Comparison of ENCODE assay signal across 13 mouse cellular contexts in the genomic region with DNA sequence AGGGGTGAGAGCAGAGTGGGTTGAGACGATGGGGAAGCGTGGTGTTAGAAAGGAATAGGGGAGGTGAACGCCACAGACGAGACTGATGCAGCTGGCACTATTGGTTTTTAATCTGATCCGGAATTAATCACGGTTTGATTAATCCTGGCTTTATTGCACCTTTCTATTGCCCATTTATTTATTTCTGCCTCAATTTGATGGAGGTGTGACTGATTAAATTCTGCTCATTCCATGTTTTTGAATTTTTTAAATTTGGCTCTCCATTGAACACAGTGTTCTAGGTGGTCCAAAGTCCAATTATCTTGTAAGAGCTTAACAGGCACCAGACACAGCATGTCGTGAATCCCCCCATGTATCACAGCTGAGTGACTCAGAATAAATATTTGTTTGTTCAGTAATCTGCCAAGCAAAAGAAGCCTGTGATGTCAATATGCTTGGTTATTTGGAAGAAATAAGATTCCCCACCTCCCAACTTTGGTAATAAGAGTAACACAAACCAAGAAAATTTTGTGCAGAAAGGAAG.
DNase-seq lines count a peak whose midpoint lies in the region; ATAC-seq and TF ChIP-seq lines count a peak whose summit lies in the region.
"Had no signal": no experiment of that assay in that cellular context is flagged by ENCODE, and none has a peak within 500 bp of the region (broad histone marks: within the 10 kb centered on the region; RNA-seq: fewer than 3 reads in every experiment).

No protein-coding gene starts in this region.

- no peak for DNase-seq in neural tube, embryonic 11.5 days (ENCODE audit: low spot score)
- no peak for DNase-seq in neural tube, embryonic 10.5 days (ENCODE audit: extremely low spot score, low spot score)
- no peak for DNase-seq in forebrain, postnatal 0 days
- no peak for DNase-seq in midbrain, embryonic 11.5 days (ENCODE audit: low spot score, missing footprints)
- no peak for DNase-seq in right cerebral cortex, postnatal 36 days (ENCODE audit: low spot score in 2 of 2)
- no peak for DNase-seq in heart, postnatal 4 days
- DNase-seq: cerebellum, adult 18-20 months; right cerebral cortex, postnatal 14 days had no signal

- H3K9me3 ChIP-seq in neural tube, embryonic 11.5 days (ENCODE audit: control insufficient read depth, low read length) = no peaks in the 10 kb centered on the region
- H3K9me3 ChIP-seq in forebrain, postnatal 0 days (ENCODE audit: low read length) = no peaks in the 10 kb centered on the region
- H3K9me3 ChIP-seq in midbrain, embryonic 11.5 days (ENCODE audit: control insufficient read depth, low read length) = no peaks in the 10 kb centered on the region
- H3K9me3 ChIP-seq in neural tube, embryonic 15.5 days (replicated peaks) = no peaks in the 10 kb centered on the region
- H3K9me3 ChIP-seq: heart, embryonic 10.5 days; liver, embryonic 12.5 days had no signal

- 37% methylated on average over 7 of the region's 7 CpGs for WGBS in neural tube, embryonic 11.5 days
- 13% methylated on average over 7 of the region's 7 CpGs for WGBS in forebrain, postnatal 0 days
- WGBS in midbrain, embryonic 11.5 days = 11% methylated on average over 7 of the region's 7 CpGs
- 16% methylated on average over 7 of the region's 7 CpGs for WGBS in neural tube, embryonic 15.5 days

- no peaks in the 10 kb centered on the region for H3K27me3 ChIP-seq in neural tube, embryonic 11.5 days (ENCODE audit: control insufficient read depth, insufficient read depth, low read length)
- no peaks in the 10 kb centered on the region for H3K27me3 ChIP-seq in forebrain, postnatal 0 days (ENCODE audit: insufficient read depth, low read length)
- peaks cover 64% of the 10 kb centered on the region for H3K27me3 ChIP-seq in midbrain, embryonic 11.5 days (ENCODE audit: control insufficient read depth, insufficient read depth, low read length)
- H3K27me3 ChIP-seq in neural tube, embryonic 15.5 days (replicated peaks) = no peaks in the 10 kb centered on the region
- H3K27me3 ChIP-seq: liver, embryonic 12.5 days had no signal

- peaks cover 5% of the 10 kb centered on the region; the same call in 1 of the 2 replicates for H3K4me1 ChIP-seq in neural tube, embryonic 11.5 days (ENCODE audit: control insufficient read depth, insufficient read depth, low read length)
- peaks cover 11% of the 10 kb centered on the region; the same call in 1 of the 2 replicates for H3K4me1 ChIP-seq in forebrain, postnatal 0 days (ENCODE audit: insufficient read depth)
- peaks cover 16% of the 10 kb centered on the region for H3K4me1 ChIP-seq in midbrain, embryonic 11.5 days (ENCODE audit: control insufficient read depth, insufficient read depth, low read length)
- peaks cover 22% of the 10 kb centered on the region for H3K4me1 ChIP-seq in neural tube, embryonic 15.5 days

- H3K36me3 ChIP-seq in neural tube, embryonic 11.5 days (ENCODE audit: control insufficient read depth, insufficient read depth, low read length) = no peaks in the 10 kb centered on the region
- no peaks in the 10 kb centered on the region for H3K36me3 ChIP-seq in forebrain, postnatal 0 days (ENCODE audit: insufficient read depth)
- no peaks in the 10 kb centered on the region for H3K36me3 ChIP-seq in midbrain, embryonic 11.5 days (ENCODE audit: control insufficient read depth, insufficient read depth, low read length)
- no peaks in the 10 kb centered on the region for H3K36me3 ChIP-seq in neural tube, embryonic 15.5 days
- H3K36me3 ChIP-seq: heart, embryonic 10.5 days; liver, embryonic 12.5 days had no signal

- H3K27ac ChIP-seq in neural tube, embryonic 11.5 days (ENCODE audit: low read depth, low read length) = 0 out of 2 replicates have a peak overlapping the region, but pooled peaks have one; percentile 11
- H3K27ac ChIP-seq in forebrain, postnatal 0 days (ENCODE audit: low read depth, low read length) = peak overlapping the region; percentile 57
- peak overlapping the region; percentile 72; the same call in 1 of the 2 replicates for H3K27ac ChIP-seq in midbrain, embryonic 11.5 days (ENCODE audit: low read depth, low read length)
- H3K27ac ChIP-seq in neural tube, embryonic 15.5 days (replicated peaks) = peak overlapping the region; percentile 77
- H3K27ac ChIP-seq: heart, embryonic 10.5 days; liver, embryonic 12.5 days had no signal

- peak overlapping the region; percentile 6 for H3K4me2 ChIP-seq in neural tube, embryonic 11.5 days (ENCODE audit: low read depth)
- no peak overlapping the region for H3K4me2 ChIP-seq in forebrain, postnatal 0 days (ENCODE audit: low read depth)
- H3K4me2 ChIP-seq in midbrain, embryonic 11.5 days = no peak overlapping the region
- peak overlapping the region; percentile 35 for H3K4me2 ChIP-seq in neural tube, embryonic 15.5 days
- H3K4me2 ChIP-seq: liver, embryonic 12.5 days had no signal

- no peak overlapping the region for H3K9ac ChIP-seq in neural tube, embryonic 11.5 days (ENCODE audit: low read length)
- H3K9ac ChIP-seq in forebrain, postnatal 0 days = no peak overlapping the region
- H3K9ac ChIP-seq in midbrain, embryonic 11.5 days (ENCODE audit: low read length) = no peak overlapping the region
- peak overlapping the region; percentile 20; the same call in 1 of the 2 replicates for H3K9ac ChIP-seq in neural tube, embryonic 15.5 days (replicated peaks)
- H3K9ac ChIP-seq: liver, embryonic 12.5 days had no signal

- no peak for TF ChIP-seq CTCF in forebrain, postnatal 0 days (IDR thresholded peaks at IDR 0.05; ENCODE audit: low read depth)

- ATAC-seq in neural tube, embryonic 11.5 days (ENCODE audit: insufficient read depth, low FRiP score, low TSS enrichment) = peak; percentile 82
- peak; percentile 54 for ATAC-seq in forebrain, postnatal 0 days
- ATAC-seq in midbrain, embryonic 11.5 days (ENCODE audit: low FRiP score) = peak; percentile 88
- peak; percentile 77 for ATAC-seq in neural tube, embryonic 15.5 days (ENCODE audit: low FRiP score)
- no peak for ATAC-seq in megakaryocyte-erythroid progenitor cell, adult 5-6 weeks (replicated peaks; ENCODE audit: low FRiP score, low TSS enrichment, poor library complexity, severe bottlenecking)
- ATAC-seq: liver, embryonic 12.5 days; lung, postnatal 0 days had no signal

- H3K4me3 ChIP-seq in neural tube, embryonic 11.5 days (ENCODE audit: low read depth, low read length) = no peak overlapping the region
- no peak overlapping the region for H3K4me3 ChIP-seq in forebrain, postnatal 0 days (ENCODE audit: low read depth, low read length)
- H3K4me3 ChIP-seq in midbrain, embryonic 11.5 days (ENCODE audit: low read depth, low read length) = no peak overlapping the region
- H3K4me3 ChIP-seq in neural tube, embryonic 15.5 days (replicated peaks) = no peak overlapping the region
- H3K4me3 ChIP-seq: heart, embryonic 10.5 days; liver, embryonic 12.5 days had no signal

Comparison
In these comparisons a context has a peak if more than half of its experiments do, and no peak if none do; other contexts are left out.
1. H3K27ac ChIP-seq: peak in every context shown above with its lines; median percentile 77 in neural tube, embryonic 15.5 days; 72 in midbrain, embryonic 11.5 days; 57 in forebrain, postnatal 0 days; 11 in neural tube, embryonic 11.5 days.
2. H3K4me2 ChIP-seq: peak in neural tube, embryonic 11.5 days (single experiment) and neural tube, embryonic 15.5 days (single experiment); none in forebrain, postnatal 0 days (single experiment) and midbrain, embryonic 11.5 days (single experiment).